Mouse (Mus musculus): ENCODE data around the gene Spag4. TPM values are rescaled to one million over a fixed set of nuclear protein-coding genes. Genes with fewer than 3 reads are reported as not detected.
"Not testable (repeated sequence)": the region's sequence is repeated elsewhere in the genome, so short reads cannot be mapped to it uniquely, and the experiment has no call there.

The Spag4 gene
- polyA plus RNA-seq, 1 experiment from 2014 or later = 3.9 TPM

DNA sequence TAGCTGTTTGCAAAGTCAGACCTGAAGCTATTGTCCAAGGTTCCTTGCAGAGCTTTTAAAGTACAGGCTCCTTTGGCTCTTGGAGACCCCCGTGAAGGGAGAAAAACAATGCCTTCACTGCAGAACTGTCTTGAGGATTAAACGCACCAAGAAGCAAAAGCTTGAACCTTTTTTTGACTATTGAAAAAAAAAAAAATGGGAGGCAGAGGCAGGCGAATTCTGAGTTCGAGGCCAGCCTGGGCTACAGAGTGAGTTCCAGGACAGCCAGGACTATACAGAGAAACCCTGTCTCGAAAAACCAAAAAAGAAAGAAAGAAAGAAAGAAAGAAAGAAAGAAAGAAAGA, 47.1 kb downstream of the Spag4 start:
- not testable (repeated sequence) for H3K27me3 ChIP-seq (ENCODE audit: control insufficient read depth, insufficient read depth, low read length); H3K9me3 ChIP-seq (ENCODE audit: control insufficient read depth, low read length); DNase-seq (ENCODE audit: low spot score); ATAC-seq (ENCODE audit: insufficient number of reproducible peaks, low FRiP score, low TSS enrichment, low read depth); H3K27ac ChIP-seq (replicated peaks; ENCODE audit: low read depth, low read length); H3K9ac ChIP-seq (ENCODE audit: low read length); H3K36me3 ChIP-seq (ENCODE audit: control insufficient read depth, insufficient read depth, low read length); H3K4me1 ChIP-seq (ENCODE audit: control insufficient read depth, insufficient read depth, low read length)
- H3K4me3 ChIP-seq (ENCODE audit: low read depth, low read length) = peak overlapping the region; percentile 91
- H3K4me2 ChIP-seq (ENCODE audit: low read depth, severe bottlenecking) = peak overlapping the region; percentile 22; the same call in 1 of the 2 replicates
- WGBS = 34% methylated on average over 5 of the region's 5 CpGs

DNA sequence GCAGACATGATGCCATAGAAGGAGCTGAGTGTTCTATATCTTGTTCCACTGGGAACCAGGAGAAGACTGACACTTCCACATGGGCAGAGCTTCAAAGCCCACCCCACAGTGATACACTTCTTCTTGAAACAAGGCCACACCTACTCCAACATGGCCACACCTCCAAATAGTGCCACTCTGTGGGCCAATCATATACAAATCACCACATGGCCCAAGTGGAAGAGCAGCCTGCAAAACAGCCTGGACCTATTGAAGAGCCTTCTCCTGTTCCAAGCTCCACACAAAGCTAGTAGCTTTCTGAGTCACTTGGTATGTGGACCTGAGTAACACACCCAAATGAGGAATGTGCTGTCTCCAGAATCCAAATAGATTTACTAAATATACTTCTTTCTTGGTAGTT, 54.6 kb downstream of the Spag4 start:
- no peak overlapping the region for H3K27ac ChIP-seq (replicated peaks; ENCODE audit: low read depth, low read length)
- no peaks in the 10 kb centered on the region for H3K36me3 ChIP-seq (ENCODE audit: control insufficient read depth, insufficient read depth, low read length)
- H3K4me1 ChIP-seq (ENCODE audit: control insufficient read depth, insufficient read depth, low read length) = no peaks in the 10 kb centered on the region
- H3K27me3 ChIP-seq (ENCODE audit: control insufficient read depth, insufficient read depth, low read length) = no peaks in the 10 kb centered on the region
- H3K9ac ChIP-seq (ENCODE audit: low read length) = no peak overlapping the region
- DNase-seq (ENCODE audit: low spot score) = no peak
- no peak overlapping the region for H3K4me3 ChIP-seq (ENCODE audit: low read depth, low read length)
- H3K9me3 ChIP-seq (ENCODE audit: control insufficient read depth, low read length) = no peaks in the 10 kb centered on the region
- H3K4me2 ChIP-seq (ENCODE audit: low read depth, severe bottlenecking) = no peak overlapping the region
- no peak for ATAC-seq (ENCODE audit: insufficient number of reproducible peaks, low FRiP score, low TSS enrichment, low read depth)

Other genes with a start within 250 kb of the Spag4 start
- gene BC029722, start 245.7 kb upstream of the Spag4 start, polyA plus RNA-seq (2014; fragmentation: Nextera tagmentation; extraction: Ambion mirVana) = 6.2 and 6.4 TPM in 2 replicates
- 201 and 215 TPM in 2 replicates for gene Eif6, start 238.2 kb upstream of the Spag4 start, polyA plus RNA-seq (2014; fragmentation: Nextera tagmentation; extraction: Ambion mirVana)
- gene Fam83c, start 230.3 kb upstream of the Spag4 start, polyA plus RNA-seq (2014; fragmentation: Nextera tagmentation; extraction: Ambion mirVana) = 0.30 and 0.32 TPM in 2 replicates
- 60.4 and 82.2 TPM in 2 replicates for gene Uqcc1, start 134.9 kb upstream of the Spag4 start, polyA plus RNA-seq (2014; fragmentation: Nextera tagmentation; extraction: Ambion mirVana)
- 0.33 TPM in 1 of 2 replicates, not detected in the other for gene Gm15557, start 124.4 kb upstream of the Spag4 start, polyA plus RNA-seq (2014; fragmentation: Nextera tagmentation; extraction: Ambion mirVana)
- gene Gdf5, start 119.8 kb upstream of the Spag4 start, polyA plus RNA-seq (2014; fragmentation: Nextera tagmentation; extraction: Ambion mirVana) = 18.4 and 23.3 TPM in 2 replicates
- 20.5 and 23.6 TPM in 2 replicates for gene Cep250, start 108.7 kb upstream of the Spag4 start, polyA plus RNA-seq (2014; fragmentation: Nextera tagmentation; extraction: Ambion mirVana)
- gene 6430550D23Rik, start 57.2 kb upstream of the Spag4 start, polyA plus RNA-seq (2014; fragmentation: Nextera tagmentation; extraction: Ambion mirVana) = 1.6 and 3.1 TPM in 2 replicates
- gene Ergic3, start 57.1 kb upstream of the Spag4 start, polyA plus RNA-seq (2014; fragmentation: Nextera tagmentation; extraction: Ambion mirVana) = 178 and 188 TPM in 2 replicates
- not detected in 2 replicates for gene Fer1l4, start 12.2 kb upstream of the Spag4 start, polyA plus RNA-seq (2014; fragmentation: Nextera tagmentation; extraction: Ambion mirVana)
- gene Cpne1, start 46.8 kb downstream of the Spag4 start, polyA plus RNA-seq (2014; fragmentation: Nextera tagmentation; extraction: Ambion mirVana) = 61.4 and 61.9 TPM in 2 replicates
- gene Rbm12, start 46.8 kb downstream of the Spag4 start, polyA plus RNA-seq (2014; fragmentation: Nextera tagmentation; extraction: Ambion mirVana) = 42.9 and 51.1 TPM in 2 replicates
- 20.5 and 21.9 TPM in 2 replicates for gene Gm28036, start 61.9 kb downstream of the Spag4 start, polyA plus RNA-seq (2014; fragmentation: Nextera tagmentation; extraction: Ambion mirVana)
- 408 and 417 TPM in 2 replicates for gene Romo1, start 78.9 kb downstream of the Spag4 start, polyA plus RNA-seq (2014; fragmentation: Nextera tagmentation; extraction: Ambion mirVana)
- gene Nfs1, start 79.0 kb downstream of the Spag4 start, polyA plus RNA-seq (2014; fragmentation: Nextera tagmentation; extraction: Ambion mirVana) = 33.0 and 34.9 TPM in 2 replicates
- 723 and 726 TPM in 2 replicates for gene Rbm39, start 115.1 kb downstream of the Spag4 start, polyA plus RNA-seq (2014; fragmentation: Nextera tagmentation; extraction: Ambion mirVana)
- 81.0 and 89.2 TPM in 2 replicates for gene Phf20, start 131.3 kb downstream of the Spag4 start, polyA plus RNA-seq (2014; fragmentation: Nextera tagmentation; extraction: Ambion mirVana)
- 2.7 and 3.1 TPM in 2 replicates for gene Cnbd2, start 247.1 kb downstream of the Spag4 start, polyA plus RNA-seq (2014; fragmentation: Nextera tagmentation; extraction: Ambion mirVana)
- gene Scand1, start 247.5 kb downstream of the Spag4 start, polyA plus RNA-seq (2014; fragmentation: Nextera tagmentation; extraction: Ambion mirVana) = 70.1 and 72.0 TPM in 2 replicates